Mouse (Mus musculus) ES-Bruce4 (cell line): ENCODE results near the gene Cldn12. TPM values are rescaled to one million over a fixed set of nuclear protein-coding genes. Genes with fewer than 3 reads are reported as not detected.

Experiments used
- H3K27ac ChIP-seq: 2 replicates; pipeline ENCODE4 v1.5.1; 2012; ENCODE audit warnings: low read length, inconsistent platforms; ENCODE audit not compliant: insufficient read depth
- H3K27me3 ChIP-seq: 2 replicates; pipeline ENCODE4 v1.6.1; 2012; ENCODE audit warnings: mild to moderate bottlenecking, low read length, inconsistent platforms; ENCODE audit not compliant: control insufficient read depth, poor library complexity, insufficient read depth, severe bottlenecking
- H3K36me3 ChIP-seq: 2 replicates; pipeline ENCODE4 v1.6.1; 2012; ENCODE audit warnings: inconsistent platforms, mild to moderate bottlenecking, low read length, moderate library complexity; ENCODE audit not compliant: control insufficient read depth, poor library complexity, insufficient read depth, severe bottlenecking
- H3K4me1 ChIP-seq: one replicate; pipeline ENCODE4 v1.8.1; 2011; ENCODE audit warnings: low read length; ENCODE audit not compliant: control insufficient read depth, insufficient read depth
- H3K4me3 ChIP-seq: 2 replicates; pipeline ENCODE4 v1.5.1; 2011; ENCODE audit warnings: low read depth, mild to moderate bottlenecking, low read length
- H3K9ac ChIP-seq: 2 replicates; pipeline ENCODE4 v1.6.1; 2012; ENCODE audit warnings: low read depth, mild to moderate bottlenecking, inconsistent platforms; ENCODE audit not compliant: poor library complexity, severe bottlenecking
- H3K9me3 ChIP-seq: replicated peaks from 2 replicates; pipeline ENCODE4 v1.6.1; 2012; ENCODE audit warnings: mild to moderate bottlenecking, low read length, inconsistent platforms; ENCODE audit not compliant: control insufficient read depth, poor library complexity, insufficient read depth, severe bottlenecking
- CTCF ChIP-seq: IDR thresholded peaks from one replicate; pipeline ENCODE4 v1.8.1; 2011; ENCODE audit warnings: low read depth, low read length
- EP300 ChIP-seq: IDR thresholded peaks from 2 replicates; pipeline ENCODE4 v1.6.1; 2011; ENCODE audit warnings: low read depth, low read length; ENCODE audit not compliant: insufficient read depth
- POLR2A ChIP-seq: IDR thresholded peaks from one replicate; pipeline ENCODE4 v1.8.1; 2011; ENCODE audit warnings: low read length; ENCODE audit not compliant: insufficient read depth
- polyA plus RNA-seq: library from polyadenylated mRNA; stranded (reverse); fragments of >200 nt; gene quantifications from 2 replicates; pipeline ENCODE4 v1.2.4, GENCODE M21; 2011; ENCODE audit warnings: low read depth; ENCODE audit not compliant: missing spikeins, insufficient read depth, insufficient read length

Gene Cldn12
- 39.2 and 41.0 TPM in 2 replicates for polyA plus RNA-seq

DNA sequence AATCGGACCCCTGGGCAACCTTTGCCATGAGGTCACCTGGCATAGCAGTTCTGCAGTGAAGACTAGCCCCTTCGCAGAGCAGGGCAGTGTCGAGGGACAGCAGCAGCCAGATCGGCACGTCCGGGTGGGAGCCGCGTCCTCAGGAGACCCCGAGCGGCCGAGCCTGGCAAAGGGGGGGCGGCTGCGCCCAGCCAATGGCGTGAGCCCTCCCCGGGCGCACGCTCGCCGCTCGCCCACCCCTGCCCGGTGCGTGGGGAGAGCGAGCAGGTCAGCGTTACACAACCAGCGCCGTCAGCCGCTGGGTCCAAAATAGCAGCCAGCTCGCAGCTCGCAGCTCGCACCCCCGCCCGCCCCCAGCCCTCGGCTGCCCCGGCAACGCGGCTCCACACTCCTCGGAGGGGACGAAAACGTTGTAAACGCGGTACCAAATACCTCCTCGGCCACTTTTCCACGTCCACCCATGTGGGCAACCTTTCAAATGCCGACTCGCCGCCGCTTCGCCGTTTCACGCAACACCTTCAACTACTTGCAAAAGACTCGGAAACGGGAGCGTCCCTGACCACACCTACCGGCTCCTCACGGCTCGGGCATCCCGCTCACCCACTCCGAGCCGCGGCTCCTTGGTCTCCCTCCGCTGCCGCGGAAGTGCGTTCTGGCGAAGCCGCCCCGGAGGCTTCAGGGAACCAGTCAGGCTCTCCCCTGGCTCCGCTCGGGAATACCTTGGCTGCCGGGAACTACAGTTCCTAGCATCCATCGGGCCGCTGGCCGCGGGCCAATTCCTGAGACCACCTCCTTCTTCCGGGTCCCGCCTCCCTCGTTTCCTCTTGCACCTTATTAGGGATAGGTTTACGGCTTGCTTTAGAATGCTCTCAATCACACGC lies at the start of gene Cldn12:
Cldn12 (minus strand) TSS at position 763 of the 881 bp plus-strand sequence.
- TF ChIP-seq POLR2A: no peak
- Histone ChIP-seq H3K36me3 (no peaks in the 10 kb centered on the region), H3K27me3 (no peaks in the 10 kb centered on the region), H3K9ac (peak within 1 kb of the TSS; percentile 88), H3K27ac (no peak within 1 kb of the TSS), H3K9me3 (no peaks in the 10 kb centered on the region), H3K4me1 (no peaks in the 10 kb centered on the region), H3K4me3 (peak within 1 kb of the TSS; percentile 97)

GRCm38 (mm10) chr5:5562435-5562834 lies 47.7 kb upstream of the Cldn12 start:
- no peak overlapping the region for H3K27ac ChIP-seq
- no peaks in the 10 kb centered on the region for H3K27me3 ChIP-seq
- TF ChIP-seq CTCF (no peak), POLR2A (no peak), EP300 (no peak)
- no peak overlapping the region for H3K4me3 ChIP-seq
- no peaks in the 10 kb centered on the region for H3K36me3 ChIP-seq
- no peak overlapping the region for H3K9ac ChIP-seq
- H3K9me3 ChIP-seq: no peaks in the 10 kb centered on the region
- peaks cover 3% of the 10 kb centered on the region for H3K4me1 ChIP-seq

DNA sequence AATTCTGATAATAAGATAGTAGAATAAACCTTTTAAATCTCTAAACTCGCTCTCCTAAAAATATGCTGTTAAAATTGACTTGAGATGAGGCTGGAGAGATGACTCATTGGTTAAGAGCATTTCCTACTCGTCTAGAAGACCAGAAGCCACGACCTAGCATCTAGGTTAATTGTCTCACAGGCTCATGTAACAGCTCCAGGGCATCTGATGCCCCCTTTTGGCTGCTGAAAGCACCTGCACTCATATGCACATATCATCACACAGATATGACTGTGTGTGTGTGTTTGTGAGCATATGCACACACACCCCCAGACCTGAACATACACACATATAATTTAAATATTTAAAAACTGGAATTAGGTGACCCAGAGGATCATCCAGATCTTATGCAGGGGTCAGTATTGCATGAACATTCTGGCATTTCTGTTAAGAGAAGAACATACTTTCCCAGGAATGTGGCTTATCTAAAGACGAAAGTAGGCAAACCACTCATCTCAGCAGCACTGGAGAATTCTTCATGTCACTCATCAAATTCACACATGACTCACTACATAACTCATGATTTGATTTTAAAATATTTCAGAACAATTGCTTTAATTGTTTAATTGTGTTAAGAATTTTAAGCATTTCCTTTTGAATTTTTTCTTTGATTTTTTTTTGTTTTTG lies 46.4 kb upstream of the Cldn12 start:
- peaks cover 4% of the 10 kb centered on the region for H3K4me1 ChIP-seq
- H3K27me3 ChIP-seq: no peaks in the 10 kb centered on the region
- H3K9me3 ChIP-seq: no peaks in the 10 kb centered on the region
- no peak overlapping the region for H3K27ac ChIP-seq
- H3K9ac ChIP-seq: no peak overlapping the region
- H3K36me3 ChIP-seq: peaks cover 3% of the 10 kb centered on the region; the same call in 1 of the 2 replicates
- H3K4me3 ChIP-seq: no peak overlapping the region
- TF ChIP-seq EP300: no peak
- no peak for TF ChIP-seq CTCF
- no peak for TF ChIP-seq POLR2A

- Histone ChIP-seq H3K4me1 (peaks cover 4% of the 10 kb centered on the region), H3K36me3 (peaks cover 7% of the 10 kb centered on the region), H3K4me3 (peak overlapping the region; percentile 97), H3K9me3 (no peaks in the 10 kb centered on the region), H3K9ac (peak overlapping the region; percentile 70; the same call in 1 of the 2 replicates), H3K27me3 (no peaks in the 10 kb centered on the region), H3K27ac (no peak overlapping the region)
- TF ChIP-seq POLR2A: no peak
- TF ChIP-seq CTCF: no peak
- TF ChIP-seq EP300: no peak
Measured at GRCm38 (mm10) chr5:5559798-5560197, 45.0 kb upstream of the Cldn12 start.

DNA sequence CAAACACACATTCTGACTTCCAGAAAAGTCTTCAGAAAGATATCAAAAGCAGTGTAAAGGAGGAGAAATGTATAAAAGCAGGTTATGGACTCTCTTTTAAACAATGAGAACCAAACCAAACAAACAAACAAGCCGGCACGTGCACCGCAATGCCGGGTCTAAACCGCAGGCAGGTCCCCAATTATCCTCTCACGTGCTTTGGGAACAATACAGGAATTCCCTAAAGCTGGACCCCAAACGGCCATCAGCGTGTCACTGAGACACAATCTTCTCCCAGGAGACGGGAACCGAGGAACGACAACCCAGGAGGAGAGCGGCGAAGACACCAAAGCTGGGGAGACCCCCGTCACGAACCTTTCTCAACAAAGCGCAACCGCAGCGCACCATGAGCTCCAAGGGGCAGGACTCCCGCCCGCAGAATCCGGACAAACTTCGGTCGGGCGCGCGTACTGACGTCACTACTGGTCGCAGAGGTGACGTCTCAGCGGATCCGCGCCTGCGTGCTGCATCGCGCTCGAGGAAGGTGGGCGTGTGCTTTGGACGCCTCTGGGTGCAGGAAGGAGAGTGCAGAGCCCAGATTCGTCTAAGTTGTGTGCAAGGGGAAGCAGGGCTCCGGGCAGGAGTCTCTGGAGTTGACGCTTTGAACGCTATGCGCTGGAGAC lies 44.5 kb upstream of the Cldn12 start, which contains the start of gene Gtpbp10:
Gtpbp10 (minus strand) TSS at position 460 of the 662 bp plus-strand sequence.
- peak within 1 kb of the TSS; percentile 97 for H3K4me3 ChIP-seq
- peaks cover 4% of the 10 kb centered on the region for H3K4me1 ChIP-seq
- no peaks in the 10 kb centered on the region for H3K27me3 ChIP-seq
- peak within 1 kb of the TSS; percentile 22; the same call in 1 of the 2 replicates for H3K27ac ChIP-seq
- no peak for TF ChIP-seq CTCF
- TF ChIP-seq EP300: peak; percentile 77
- peak; percentile 45 for TF ChIP-seq POLR2A
- peak within 1 kb of the TSS; percentile 70 for H3K9ac ChIP-seq
- H3K9me3 ChIP-seq: no peaks in the 10 kb centered on the region
- peaks cover 13% of the 10 kb centered on the region for H3K36me3 ChIP-seq

DNA sequence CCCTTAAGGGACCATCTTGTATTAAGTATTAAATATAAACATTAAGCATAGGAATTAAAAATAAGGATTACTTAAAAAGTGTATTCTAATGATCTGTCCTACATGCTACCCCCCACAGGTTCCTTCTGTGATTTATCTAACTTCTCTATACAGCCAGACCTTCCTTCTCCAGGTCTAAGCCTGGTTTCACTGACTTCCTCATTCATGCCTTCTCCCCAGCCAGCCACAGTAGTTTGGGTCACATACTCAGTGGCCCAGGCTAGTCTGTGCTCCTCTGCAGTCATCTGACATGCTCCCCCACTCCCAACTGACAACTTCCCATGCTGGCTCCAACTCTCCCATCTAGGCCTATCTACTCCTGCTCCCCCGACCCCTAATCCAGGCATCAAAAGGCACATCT lies 36.4 kb upstream of the Cldn12 start:
- H3K27me3 ChIP-seq: no peaks in the 10 kb centered on the region
- no peak overlapping the region for H3K27ac ChIP-seq
- H3K4me3 ChIP-seq: no peak overlapping the region
- H3K4me1 ChIP-seq: no peaks in the 10 kb centered on the region
- H3K36me3 ChIP-seq: peaks cover 38% of the 10 kb centered on the region
- no peaks in the 10 kb centered on the region for H3K9me3 ChIP-seq
- no peak overlapping the region for H3K9ac ChIP-seq
- TF ChIP-seq EP300 (no peak), CTCF (no peak), POLR2A (no peak)
